Mouse (Mus musculus) E14TG2a.4 (cell line): ENCODE measurements at regions not wholly inside any gene's neighbourhood (a gene's known extent, or its start where the extent isn't known, plus 50 kb on each side); places are given as distances from the start of the nearest gene placed in this dataset.

ENCODE experiments used
- H3K27me3 ChIP-seq: 2 replicates; pipeline ENCODE4 v1.6.1; 2014; ENCODE audit warnings: low read length, control low read depth; ENCODE audit not compliant: insufficient read depth
- H3K36me3 ChIP-seq: 2 replicates; pipeline ENCODE4 v1.6.1; 2014; ENCODE audit warnings: low read length, control low read depth; ENCODE audit not compliant: insufficient read depth
- H3K4me1 ChIP-seq: replicated peaks from 2 replicates; pipeline ENCODE4 v1.6.1; 2014; ENCODE audit warnings: low read depth, low read length, control low read depth
- H3K4me3 ChIP-seq: replicated peaks from 2 replicates; pipeline ENCODE4 v1.5.1; 2014; ENCODE audit warnings: mild to moderate bottlenecking, low read length
- H3K9me3 ChIP-seq: 2 replicates; pipeline ENCODE4 v1.6.1; 2014; ENCODE audit warnings: low read length, control low read depth
- CTCF ChIP-seq: conservative IDR thresholded peaks from 2 replicates; pipeline ENCODE4 v1.5.1; 2014; ENCODE audit warnings: low read length
- NANOG ChIP-seq: IDR thresholded peaks from 2 replicates; pipeline ENCODE4 v1.6.1; 2014; ENCODE audit warnings: borderline replicate concordance, low read length, mixed read lengths
- POU5F1 ChIP-seq: IDR thresholded peaks from 2 replicates; pipeline ENCODE4 v1.6.1; 2014; ENCODE audit warnings: low read length, borderline replicate concordance

DNA sequence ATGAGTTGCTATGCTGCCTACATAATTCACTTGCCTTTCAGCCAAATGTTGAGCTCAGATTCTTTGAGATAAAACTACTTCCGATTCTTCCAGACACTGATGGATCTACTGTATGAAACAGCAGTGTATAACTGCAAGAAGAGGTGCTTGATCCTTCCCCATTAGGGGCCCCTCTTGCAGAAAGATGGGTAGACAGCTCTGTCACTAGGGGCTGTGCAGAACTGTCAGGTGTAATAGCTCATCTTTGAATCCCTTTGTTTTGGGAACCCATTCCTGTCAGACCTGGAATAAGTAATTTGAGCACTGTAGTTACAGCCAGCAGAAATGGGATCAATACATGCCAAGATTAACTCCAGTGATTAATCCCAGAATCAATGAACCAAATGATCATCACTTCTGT lies 68.8 kb upstream of the Reg3g start:
- TF ChIP-seq POU5F1 (no peak), CTCF (no peak), NANOG (no peak)
- Histone ChIP-seq H3K4me1 (no peaks in the 10 kb centered on the region), H3K27me3 (no peaks in the 10 kb centered on the region), H3K36me3 (no peaks in the 10 kb centered on the region), H3K4me3 (no peak overlapping the region), H3K9me3 (no peaks in the 10 kb centered on the region)

DNA sequence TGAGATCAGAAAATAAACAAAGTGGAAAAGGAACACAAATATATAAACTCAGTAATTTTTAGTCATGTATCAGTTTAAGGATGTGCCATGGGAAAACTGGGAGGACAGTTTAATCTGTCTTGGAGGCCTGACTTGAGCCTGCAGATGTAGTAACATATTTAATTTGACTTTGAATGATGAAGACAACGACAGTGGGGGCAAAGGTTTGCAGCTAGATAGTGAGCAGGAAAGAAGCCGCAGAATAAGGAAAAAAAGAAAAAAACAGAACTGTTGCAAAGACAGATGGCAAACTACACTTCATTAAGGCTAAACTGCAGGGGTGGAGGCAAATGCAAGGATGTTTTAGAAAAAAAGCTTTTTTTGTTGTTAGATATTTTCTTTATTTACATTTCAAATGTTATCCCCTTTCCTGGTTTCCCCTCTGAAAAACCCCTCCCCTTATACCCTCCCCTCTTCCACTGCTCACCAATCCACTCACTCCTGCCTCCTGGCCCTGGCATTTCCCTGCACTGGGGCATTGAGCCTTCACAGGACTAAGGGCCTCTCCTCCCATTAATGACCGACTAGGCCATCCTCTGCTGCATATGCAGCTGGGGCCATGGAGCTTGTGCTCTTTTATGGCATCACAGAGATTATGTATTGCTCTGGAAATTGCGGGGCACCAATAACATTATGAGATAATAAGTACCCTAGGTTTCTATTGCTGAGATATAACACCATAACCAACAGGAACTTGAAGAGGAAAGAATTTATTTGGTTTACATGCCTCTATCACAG lies 58.5 kb upstream of the Reg3g start:
- no peaks in the 10 kb centered on the region for H3K27me3 ChIP-seq
- peaks cover 8% of the 10 kb centered on the region for H3K9me3 ChIP-seq
- TF ChIP-seq POU5F1 (no peak), NANOG (no peak), CTCF (no peak)
- H3K36me3 ChIP-seq = no peaks in the 10 kb centered on the region
- no peaks in the 10 kb centered on the region for H3K4me1 ChIP-seq
- H3K4me3 ChIP-seq = no peak overlapping the region
